Mouse (Mus musculus): Measurements from ENCODE around the gene Nenf. TPM values are rescaled to one million over a fixed set of nuclear protein-coding genes. Genes with fewer than 3 reads are reported as not detected.

The Nenf gene
- polyA plus RNA-seq, 1 experiment from 2014 or later, result 112 TPM

Other genes with a start within 250 kb of the Nenf start
- 2.2 and 2.8 TPM in 2 replicates for gene Batf3, start 220.3 kb downstream of the Nenf start, polyA plus RNA-seq (2015; fragmentation: Nextera tagmentation; extraction: Ambion mirVana)
- not detected in 2 replicates for gene Fam71a, start 153.4 kb downstream of the Nenf start, polyA plus RNA-seq (2015; fragmentation: Nextera tagmentation; extraction: Ambion mirVana)
- 14.6 and 16.8 TPM in 2 replicates for gene Atf3, start 100.2 kb downstream of the Nenf start, polyA plus RNA-seq (2015; fragmentation: Nextera tagmentation; extraction: Ambion mirVana)
- gene Tmem206, start 7.7 kb upstream of the Nenf start, polyA plus RNA-seq (2015; fragmentation: Nextera tagmentation; extraction: Ambion mirVana), result 16.5 and 19.4 TPM in 2 replicates
- gene Ppp2r5a, start 85.1 kb upstream of the Nenf start, polyA plus RNA-seq (2015; fragmentation: Nextera tagmentation; extraction: Ambion mirVana), result 22.8 and 27.2 TPM in 2 replicates

Data from heart, embryonic 16.5 days (tissue).